Mouse (Mus musculus) urinary bladder, adult 2 months (tissue): ENCODE data around the gene Trim7. TPM values are rescaled to one million over a fixed set of nuclear protein-coding genes. Genes with fewer than 3 reads are reported as not detected.
"Not testable (repeated sequence)": the region's sequence is repeated elsewhere in the genome, so short reads cannot be mapped to it uniquely, and the experiment has no call there.

Source experiments
- DNase-seq: peaks from one replicate; pipeline ENCODE4 v3.0.0; 2022; ENCODE audit warnings: low spot score
- polyA plus RNA-seq: library from polyadenylated mRNA; depleted of rRNA; stranded (reverse); fragments of >200 nt; gene quantifications from 2 replicates; pipeline ENCODE4 v1.2.3, GENCODE M21; 2012

The Trim7 gene
- polyA plus RNA-seq, 1 experiment: 16.1 TPM

DNA sequence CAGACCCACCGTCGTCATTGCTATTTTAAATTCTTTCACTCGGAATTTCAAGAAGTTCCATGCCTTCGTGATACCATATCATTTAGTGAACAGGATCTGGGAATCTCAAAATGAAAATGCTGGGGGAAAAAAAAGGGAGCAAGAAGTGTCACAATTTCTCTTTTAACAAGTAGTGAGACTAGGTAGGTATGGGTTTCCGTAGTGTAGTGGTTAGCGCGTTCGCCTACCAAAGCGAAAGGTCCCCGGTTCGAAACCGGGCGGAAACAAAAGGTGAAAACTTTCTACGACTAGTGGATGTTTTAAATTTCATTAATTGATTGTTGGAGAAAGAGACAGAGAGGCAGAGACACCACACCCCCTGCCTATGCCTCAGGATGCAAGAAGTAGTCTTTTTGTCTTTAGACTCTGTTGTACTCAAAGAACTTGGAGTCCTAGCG lies 2.4 kb upstream of the Trim7 start:
- DNase-seq: no peak

DNA sequence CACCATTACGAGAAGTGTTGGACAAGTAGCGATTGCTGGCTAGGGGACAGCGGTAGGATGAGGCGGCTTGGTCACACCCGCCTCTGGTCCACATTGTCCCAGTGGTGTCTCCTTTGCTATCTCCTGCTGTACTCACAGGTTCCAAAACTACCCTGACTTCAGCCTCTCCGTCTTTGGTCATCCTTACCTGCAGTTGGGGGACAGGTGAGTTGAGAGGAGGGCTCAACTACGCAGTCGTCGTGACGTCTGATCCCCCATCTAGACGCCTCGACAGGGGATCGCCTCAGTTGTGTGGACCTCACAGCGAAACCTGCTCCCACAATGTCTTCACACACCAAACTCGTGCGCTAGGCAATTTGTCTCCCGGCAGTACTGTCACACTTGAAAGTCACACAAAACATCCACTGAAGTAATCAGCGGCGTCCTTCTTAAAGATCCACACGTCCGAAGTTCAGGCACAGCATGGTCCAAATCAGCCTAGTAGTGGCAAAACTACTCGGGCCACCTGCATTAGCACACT lies 1.6 kb upstream of the Trim7 start:
- DNase-seq: no peak

DNA sequence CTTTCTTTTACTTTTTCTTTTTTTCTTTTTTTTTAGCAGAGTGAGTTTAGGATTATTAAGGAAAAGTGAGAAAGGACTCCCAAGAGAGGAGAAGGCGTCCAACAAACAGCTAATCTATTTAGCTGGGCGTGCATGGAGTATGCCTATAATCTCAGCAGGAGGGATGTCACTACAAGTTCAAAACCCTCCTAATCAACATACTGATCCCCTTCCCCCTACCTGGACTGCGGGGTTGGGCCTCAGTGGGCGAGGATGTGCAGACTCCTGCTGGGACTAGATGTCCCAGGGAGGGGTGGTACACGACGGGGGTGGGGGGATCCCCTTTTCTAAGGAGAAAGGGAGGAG lies 784 bp downstream of the Trim7 start:
- no peak for DNase-seq

DNA sequence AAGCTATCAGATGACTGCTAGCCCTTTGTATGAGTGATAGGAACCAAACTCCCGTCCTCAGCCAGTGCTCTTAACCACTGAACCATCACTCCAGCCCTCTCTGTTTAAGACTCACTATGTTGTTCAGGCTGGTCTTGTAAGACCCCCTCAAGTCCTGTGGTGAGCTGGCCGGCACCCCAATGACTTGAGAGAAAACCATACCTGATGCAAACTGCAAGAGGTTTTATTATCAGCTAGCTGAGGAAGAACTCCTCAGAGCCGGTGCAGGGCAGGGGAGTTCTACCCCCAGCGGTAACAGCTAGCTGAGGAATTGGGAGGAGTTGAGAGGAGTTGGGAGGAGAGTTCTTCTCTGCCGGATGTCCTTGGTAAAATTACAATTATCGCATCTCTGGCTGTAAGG lies 2.0 kb downstream of the Trim7 start:
- no peak for DNase-seq

DNA sequence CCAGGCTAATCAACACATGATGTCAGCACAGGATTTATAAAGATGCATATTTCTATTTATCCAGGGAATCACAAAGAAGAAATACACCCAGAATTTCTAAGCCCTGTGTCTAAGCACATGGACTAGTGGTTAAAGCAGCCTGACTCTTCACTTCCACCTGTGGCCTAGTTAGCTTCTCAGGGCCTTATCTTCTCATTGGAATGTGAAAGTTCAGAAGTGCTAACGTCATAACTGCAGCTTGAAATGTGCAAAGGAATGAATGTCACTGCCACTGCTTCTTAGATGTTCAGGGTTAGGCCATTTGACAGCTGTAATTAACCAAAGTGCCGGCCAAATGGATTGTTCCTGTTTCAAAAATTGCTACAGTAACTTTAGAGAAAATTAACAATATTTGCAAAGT lies 4.3 kb downstream of the Trim7 start:
- DNase-seq: no peak

DNA sequence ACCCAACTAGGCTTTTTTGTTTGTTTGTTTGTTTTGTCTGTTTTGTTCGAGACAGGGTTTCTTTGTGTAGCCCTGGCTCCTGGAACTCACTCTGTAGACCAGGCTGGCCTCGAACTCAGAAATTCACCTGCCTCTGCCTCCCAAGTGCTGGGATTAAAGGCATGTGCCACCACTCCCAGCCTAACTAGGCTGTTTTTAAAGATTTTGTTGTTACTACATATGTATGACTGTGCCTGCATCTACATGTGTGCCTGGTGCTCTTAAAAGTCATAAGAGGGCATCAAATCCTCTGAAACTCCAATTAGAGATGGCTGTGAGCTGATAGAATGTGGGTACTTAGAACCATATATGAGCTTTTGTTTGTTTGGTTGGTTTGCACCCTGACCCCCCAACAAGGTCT lies 5.3 kb downstream of the Trim7 start:
- DNase-seq: no peak

DNA sequence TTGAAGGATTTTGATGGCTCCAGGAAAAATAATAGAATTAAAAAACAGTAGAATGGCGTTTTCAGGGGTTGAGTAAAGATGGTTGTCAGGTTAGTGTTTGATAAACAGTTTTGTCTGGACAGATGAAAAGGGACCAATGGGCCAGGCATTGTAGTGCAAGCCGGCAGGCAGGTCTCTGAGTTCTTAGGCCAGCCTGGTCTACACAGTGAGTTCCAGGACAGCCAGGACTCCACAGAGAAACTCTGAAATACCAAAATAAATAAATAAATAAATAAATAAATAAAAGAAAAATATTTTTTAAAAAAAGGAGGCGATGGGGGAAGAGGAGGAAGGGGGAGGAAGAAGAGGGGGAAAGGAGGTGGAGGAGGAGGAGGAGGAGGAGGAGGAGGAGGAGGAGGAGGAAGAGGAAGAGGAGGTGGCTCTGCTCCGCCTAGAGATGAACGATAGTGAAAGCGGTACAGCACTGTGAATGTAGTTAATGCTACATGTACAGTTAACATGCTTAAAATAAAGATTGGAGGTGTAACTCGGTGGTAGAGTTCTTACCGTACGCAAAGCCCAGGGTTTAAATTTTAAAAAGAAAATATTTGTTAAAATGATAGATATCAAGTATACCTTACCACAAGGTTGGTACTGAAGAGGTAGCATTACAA lies 7.3 kb downstream of the Trim7 start:
- no peak for DNase-seq

DNA sequence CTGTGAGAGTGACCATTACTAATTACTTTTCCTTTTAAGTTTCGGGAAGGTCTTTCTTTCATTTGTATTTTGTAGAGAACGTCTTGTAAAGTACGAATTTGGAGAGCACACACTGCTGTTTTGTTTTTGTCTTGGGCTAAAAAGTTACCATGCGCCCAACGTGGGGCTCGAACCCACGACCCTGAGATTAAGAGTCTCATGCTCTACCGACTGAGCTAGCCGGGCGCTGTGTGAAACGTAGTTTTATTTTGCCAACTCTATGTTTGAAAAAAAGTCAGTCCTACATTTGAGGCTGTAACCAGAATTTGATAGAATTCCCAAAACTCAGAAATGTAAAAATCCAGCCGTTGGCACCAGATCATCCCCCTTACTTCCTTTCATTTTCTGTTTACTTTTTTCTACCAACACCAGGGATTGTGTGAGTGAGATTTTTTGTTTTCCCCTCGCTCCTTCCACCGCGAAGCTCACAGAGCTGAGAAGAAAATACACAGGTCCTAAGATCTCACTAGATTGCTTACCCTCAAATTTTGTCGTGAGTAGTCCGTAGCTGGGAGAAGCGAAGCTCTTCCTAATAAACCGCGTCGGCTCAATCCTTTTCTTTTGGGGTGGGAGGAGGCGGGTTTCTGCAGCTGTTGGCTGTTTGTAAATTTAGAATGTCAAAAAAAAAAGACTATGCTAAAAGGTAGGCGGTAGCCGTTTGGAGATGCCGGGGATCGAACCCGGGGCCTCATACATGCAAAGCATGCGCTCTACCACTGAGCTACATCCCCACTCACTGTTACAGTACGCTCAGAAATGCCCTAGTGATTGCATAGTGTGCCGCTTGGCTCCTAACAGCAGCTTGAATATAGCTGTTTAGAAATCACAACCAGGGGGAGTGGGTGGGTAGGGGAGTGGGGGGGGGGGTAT lies 8.0 kb downstream of the Trim7 start:
- peak; percentile 89 for DNase-seq

DNA sequence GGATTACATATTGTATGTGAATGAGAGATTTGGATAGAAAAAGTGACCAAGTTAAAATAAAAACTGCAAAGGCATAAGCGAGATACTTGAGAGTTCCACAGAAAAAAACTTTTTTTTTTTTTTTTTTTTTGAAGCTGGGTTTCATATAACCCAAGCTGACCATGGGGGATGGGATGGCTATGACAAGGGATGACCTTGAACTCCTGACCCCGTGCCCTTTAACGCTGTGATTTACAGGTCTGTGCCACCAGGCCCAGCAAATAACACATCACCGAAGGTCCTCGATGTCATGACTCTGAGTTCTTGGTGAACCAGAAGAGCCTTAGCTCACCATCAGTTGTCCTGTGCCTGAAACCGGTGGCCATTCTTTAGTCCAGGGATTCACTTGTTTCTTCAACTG lies 10.0 kb downstream of the Trim7 start:
- DNase-seq: no peak

DNA sequence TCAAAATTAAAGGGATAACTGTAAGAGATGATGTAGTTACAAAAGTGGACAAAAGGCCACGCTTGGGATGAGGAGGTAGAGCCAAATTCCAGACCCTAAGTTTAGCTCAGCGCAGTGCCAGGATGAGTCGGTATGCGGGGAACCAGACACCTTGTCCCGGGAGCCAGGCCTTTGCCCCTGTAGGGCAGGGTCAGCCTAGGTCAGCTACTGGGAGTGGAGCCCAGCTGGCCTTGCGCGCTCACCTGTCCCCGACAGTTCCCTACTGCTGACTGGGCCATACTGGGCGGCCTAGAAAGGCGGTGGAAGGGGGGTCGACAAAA lies 11.0 kb downstream of the Trim7 start:
- DNase-seq: no peak

DNA sequence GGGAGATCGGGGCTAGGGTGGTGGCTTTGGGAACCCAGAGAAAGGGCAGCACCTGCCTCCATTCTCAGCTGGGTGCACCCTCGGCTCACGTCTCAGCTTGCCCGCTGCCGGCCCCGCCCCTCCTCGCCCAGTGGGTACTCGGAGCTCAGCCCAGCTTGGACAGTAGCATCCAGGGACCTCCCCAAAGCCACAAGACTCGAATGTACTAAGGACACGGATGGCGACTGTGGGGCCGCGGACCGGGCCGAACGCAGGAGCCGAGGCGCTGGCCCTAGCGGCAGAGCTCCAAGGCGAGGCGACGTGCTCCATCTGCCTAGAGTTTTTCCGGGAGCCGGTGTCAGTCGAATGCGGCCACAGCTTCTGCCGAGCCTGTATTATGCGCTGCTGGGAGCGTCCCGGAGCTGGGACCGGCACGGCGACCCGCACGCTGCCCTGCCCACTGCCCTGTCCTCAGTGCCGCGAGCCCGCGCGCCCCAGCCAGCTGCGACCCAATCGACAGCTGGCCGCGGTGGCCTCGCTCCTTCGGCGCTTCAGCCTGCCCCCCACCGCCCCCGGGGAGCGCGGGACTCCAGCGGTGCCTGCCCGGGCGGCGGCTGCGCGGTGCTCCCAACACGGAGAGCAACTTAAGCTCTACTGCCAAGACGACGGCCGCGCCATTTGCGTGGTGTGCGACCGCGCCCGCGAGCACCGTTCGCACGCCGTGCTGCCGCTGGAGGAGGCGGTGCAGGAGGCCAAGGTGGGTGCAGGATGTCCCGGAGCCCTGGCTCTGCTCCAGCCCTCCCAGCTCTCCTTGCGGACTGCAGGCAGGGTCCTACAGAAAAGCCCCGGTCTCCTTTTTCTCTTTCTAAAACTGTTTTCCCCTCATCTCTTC lies 11.6 kb downstream of the Trim7 start:
- peak; percentile 75 for DNase-seq

DNA sequence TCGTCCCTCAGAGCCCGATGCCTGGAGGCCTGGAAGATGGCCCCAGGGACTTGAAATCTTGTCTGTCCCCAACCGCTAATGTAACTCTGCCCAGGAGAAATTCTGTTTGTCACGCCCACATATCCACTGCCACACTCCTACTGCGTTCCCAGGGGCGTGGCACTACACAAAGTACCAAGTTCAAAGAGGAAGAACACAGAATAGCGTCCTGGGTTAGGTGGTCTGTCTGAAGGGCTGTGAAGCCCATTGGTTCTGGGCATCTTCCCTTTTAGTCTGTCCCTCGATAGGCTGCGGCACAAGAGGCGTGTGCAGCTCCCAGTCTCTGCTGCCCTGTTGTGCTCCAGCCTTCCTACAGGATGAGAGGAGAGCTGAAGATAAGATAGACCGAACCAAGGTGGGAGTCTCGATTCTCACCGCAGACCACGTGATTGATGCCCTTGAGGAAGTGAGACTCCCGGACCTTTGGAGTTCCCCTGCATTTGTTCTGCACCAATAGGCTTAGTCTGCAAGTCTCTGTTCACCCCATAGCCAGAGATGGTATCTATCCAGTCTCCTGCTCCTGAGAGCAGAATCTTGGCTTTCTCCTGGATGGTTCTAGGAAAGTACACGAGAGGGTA lies 12.3 kb downstream of the Trim7 start:
- no peak for DNase-seq

DNA sequence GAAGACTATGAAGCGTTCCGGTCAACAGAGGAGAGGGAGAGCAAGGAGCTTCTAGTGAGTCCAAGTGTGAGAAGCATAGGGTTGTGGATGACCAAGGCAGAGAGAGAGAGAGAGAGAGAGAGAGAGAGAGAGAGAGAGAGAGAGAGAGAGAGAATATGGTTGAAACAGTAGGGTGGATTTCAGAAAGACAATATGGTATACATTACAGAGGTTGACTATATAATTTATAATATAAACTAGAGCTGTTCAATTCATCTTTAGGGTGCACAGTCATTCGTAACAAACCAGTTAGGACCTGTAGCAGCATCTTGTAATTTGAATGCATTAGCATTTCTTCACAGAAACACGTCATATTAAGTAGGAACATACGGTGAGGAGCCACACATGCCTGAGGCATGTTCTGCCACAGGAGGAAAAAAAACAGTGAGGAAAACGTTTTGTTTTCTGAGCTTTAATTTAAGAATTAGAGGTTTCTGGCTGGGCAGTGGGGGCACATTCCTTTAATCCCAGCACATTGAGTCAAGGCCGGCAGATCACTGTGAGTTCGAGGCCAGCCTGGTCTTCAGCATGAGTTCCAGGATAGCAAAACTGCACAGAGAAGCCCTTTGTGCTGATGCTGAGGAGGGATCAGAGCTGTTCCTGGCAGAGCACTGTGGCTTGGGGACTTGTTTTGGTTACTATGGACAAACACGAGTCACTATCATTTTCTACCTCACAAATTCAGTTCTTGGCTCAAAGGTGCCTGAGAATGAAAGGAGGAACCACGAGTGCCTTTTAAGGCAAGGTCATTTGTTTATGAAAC lies 13.1 kb downstream of the Trim7 start:
- DNase-seq: no peak

DNA sequence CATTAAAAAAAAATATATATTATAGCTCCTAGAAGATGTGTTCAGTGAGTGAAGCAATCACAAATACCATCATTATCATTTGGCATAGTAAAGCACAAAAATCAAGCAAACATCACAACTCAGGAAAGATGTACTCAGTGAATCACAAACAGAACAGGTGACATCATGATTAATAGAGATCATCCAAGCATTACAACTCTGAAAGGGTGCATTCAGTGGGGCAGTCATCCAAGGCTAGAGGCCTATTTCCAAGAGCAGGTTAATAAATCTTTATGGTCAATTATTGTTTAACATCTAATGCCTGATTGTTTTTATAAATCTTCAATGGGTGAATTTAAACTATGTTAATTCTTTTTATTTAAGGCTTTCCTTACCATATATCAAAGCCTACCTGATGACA lies 14.9 kb downstream of the Trim7 start:
- DNase-seq: no peak

DNA sequence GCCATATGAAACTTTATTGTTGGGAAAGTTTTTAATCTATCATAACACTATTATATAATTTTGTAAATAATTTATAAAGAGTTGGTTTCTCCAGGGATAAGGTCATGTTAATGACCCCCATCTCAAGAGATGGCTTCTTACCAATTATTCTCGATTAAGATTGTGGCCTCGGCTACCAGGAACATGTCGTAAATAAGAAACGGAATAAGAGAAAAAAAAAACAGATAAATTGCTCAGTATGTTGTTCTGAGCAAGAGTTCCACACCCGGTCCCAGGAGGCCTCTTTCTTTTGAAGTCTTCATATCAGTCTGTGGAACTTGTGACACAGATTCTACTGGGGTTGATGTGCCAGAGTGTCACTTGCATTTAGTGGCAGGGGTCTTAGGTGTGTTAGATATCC lies 15.3 kb downstream of the Trim7 start:
- DNase-seq: no peak

DNA sequence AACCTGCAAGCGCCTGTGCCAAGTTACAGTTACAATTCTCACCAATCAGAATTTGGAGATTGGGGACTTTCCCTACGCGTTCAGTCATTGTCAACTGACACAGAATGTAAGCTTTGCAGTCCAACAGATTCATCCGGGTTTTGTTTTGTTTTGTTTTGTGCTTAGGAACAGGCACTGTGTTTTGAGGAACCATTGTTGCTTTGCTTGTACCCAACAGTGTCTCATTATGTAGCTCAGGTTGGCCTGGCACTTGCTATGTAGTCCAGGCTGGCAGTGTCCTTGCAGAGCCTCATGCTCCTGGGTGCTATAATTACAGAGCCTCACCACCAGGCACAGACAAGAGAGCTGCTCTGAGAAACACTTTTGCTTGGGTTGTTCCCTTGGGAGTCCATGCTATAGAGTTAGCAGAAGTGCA lies 16.4 kb downstream of the Trim7 start:
- no peak for DNase-seq

DNA sequence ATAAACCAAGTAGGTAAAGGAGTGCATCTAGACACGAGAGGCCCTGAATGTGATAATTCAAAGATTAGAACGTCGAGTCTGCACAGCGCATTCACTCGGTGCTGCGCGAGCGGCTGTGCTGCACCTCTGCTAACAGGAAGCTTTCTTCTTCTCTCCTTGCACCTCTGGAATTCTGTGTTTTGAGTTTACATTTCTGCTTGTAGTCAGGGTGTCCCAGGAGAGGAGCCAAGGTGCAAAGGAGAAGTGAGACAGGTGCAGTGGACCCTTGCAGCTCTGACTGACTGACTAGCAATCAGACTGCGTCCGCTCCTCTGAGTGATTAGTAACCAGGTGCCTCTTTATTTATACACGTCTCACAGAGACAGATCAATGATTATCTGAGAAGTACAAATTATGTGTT lies 17.3 kb downstream of the Trim7 start:
- no peak for DNase-seq

DNA sequence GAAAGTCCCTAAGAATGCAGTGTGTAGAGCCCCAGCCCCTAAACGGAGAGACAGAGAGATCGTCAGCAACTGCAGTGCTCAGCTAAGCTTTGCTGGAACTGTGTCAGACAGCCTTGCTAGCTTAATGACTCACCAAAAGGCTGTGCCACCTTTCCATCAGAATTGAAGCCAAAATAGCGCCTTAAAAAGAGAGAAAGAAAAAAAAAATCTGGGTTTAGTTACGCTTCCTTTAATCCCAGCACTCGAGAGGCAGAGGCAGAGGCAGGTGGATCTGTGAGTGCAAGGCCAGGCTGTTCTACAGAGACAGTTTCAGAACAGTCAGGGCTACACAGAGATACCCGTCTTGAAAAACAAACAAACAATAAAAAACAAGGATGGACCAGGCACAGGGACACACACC lies 18.4 kb downstream of the Trim7 start:
- no peak for DNase-seq

DNA sequence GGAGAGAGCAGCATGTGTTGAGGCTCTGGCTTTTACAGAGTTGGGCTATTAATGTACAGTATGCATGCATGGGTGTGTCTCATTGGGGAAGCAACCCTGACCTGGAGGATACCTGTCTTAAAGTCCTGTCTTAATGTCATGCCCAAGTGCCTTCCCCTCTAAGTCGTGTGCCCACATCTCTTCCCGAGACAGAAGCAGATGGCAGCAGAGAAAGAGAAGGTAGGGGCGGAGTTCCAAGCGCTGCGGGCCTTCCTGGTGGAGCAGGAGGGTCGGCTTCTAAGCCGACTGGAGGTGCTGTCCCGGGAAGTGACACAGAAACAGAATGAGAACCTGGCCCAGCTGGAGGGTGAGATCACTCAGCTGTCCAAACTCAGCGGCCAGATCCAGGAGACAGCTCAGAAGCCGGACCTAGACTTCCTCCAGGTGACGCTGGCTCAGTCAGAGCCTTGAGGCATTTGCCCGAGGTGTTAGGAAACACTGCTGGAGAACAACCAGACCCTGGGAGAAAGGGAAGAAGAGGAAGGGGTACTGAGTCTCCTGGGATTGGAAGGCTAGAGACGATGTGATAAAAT lies 19.4 kb downstream of the Trim7 start:
- no peak for DNase-seq

DNA sequence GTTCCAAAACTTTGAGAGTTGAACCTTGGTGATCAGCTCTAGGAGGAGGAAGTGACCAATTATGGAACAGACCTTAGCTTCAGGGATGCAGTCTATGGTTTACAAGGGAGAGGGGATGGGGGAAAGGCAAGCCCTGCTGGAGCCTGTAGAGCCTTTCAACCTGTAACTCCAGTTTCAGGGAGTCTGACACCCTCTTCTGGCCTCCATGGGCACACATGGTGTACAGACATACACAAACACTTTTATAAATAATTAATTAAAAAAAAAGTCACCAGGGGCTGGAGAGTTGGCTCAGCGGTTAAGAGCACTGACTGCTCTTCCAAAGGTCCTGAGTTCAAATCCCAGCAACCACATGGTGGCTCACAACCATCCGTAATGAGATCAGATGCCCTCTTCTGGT lies 20.4 kb downstream of the Trim7 start:
- not testable (repeated sequence) for DNase-seq

DNA sequence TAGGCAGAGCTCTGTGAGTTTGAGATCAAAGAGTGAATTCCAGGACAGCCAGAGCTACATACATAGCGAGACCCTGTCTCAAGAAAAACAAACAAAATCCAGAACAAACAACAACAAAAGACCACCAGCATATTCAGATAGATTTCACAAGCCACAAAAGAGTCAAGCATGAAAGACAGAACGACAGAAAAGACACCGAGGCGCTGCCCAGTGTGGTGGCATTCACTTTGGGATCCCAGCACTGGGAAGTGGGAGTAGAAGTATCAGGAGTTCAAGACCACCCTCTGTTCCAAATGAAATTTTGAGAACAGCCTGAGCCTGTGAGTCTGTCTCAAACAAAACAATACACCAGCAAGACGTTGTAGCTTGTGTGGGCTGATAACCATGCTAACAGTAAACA lies 20.9 kb downstream of the Trim7 start:
- no peak for DNase-seq
